Mouse (Mus musculus) adrenal gland, postnatal 25 days (tissue): ENCODE results near the gene Klhl32. TPM values are rescaled to one million over a fixed set of nuclear protein-coding genes. Genes with fewer than 3 reads are reported as not detected.

Source experiments
- DNase-seq: peaks from one replicate; pipeline ENCODE4 v3.0.0; 2021; ENCODE audit warnings: mixed read lengths
- total RNA-seq: library from RNA; stranded (reverse); gene quantifications from 2 replicates; pipeline ENCODE4 v1.2.3, GENCODE M21; 2021

Klhl32 gene
- total RNA-seq, 1 experiment from 2014 or later: 5.9 TPM

DNA sequence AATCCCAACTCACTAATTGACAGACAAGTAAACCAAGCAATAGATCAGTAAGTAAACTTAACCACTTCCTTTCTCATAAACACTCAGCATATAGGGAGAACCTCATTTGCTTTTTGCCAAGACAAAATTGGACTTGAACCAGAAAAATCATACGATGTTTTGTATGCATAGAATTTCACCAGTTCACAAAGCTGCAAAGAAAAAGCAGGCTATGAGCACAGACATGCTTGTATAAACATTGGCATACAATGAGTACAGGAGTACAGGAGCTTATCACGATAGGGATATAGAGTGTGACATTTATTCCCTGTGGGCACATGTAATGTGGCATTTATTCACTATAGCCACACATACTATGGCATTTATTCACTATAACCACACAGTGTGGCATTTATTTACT lies 220.5 kb downstream of the Klhl32 start:
- no peak for DNase-seq

DNA sequence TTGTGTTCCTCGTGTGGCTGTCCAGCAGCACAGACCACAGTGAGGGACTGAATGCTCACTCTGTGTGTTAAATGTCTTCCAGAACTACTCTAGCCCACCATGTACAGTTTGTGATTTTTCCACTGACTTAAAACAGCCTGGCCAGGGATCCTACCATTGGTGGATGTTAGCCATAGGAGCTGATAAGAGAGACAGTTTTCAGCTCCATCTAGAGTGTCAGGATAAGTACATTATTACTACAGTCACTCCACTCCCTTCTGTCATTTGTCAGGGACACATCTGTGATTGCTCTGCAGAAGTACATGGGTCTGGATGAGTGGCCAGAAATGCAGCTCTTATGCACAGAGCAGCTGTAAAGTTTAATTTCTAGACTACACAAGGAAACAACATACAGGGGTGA lies 223.1 kb downstream of the Klhl32 start:
- no peak for DNase-seq

DNA sequence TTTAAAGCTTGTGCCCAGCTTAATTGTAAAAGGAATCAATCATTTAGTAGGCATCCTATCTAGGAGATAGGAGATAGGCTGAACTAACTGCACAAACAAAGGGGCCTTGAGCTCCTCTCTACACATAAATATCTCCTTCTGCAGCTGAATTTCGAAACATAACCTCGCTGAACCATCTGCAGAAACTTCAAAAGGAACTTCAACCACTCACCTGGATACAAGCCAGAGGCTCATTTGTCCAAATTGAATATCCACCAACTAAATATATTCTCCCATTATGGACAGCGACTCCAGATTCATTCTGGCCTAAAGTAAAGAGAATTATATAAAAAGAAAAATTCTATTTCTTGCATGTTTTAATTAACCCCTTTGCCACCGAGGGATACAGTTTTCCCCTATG lies 224.2 kb downstream of the Klhl32 start:
- no peak for DNase-seq

DNA sequence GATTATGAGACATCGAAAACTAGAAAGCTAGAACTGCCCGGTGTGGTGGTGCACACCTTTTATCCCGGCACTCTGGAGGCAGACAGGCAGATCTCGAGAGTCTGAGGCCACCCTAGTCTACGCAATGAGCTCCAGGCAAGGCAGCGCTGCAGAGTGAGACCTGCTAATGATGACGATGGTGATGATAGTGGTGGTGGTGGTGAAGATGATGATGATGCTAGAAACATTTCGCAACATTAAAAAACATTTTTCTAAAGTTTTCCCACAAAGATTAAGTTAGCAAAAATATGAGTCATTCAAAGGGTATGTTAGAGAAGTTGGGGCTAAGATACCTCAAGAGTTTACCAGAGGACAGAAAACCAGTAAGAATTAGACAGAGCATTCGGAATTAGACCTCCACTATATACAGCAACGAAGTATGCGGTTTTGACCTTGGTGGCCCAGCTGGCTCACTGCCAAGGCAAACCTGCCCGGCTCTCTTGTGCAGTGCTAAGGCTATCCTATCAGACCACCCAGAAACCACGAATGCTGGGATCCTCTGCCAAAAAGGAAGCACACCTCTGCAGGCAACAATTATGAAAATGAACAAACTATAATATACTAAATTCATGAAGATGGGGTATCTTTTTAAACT lies 224.9 kb downstream of the Klhl32 start:
- peak; percentile 45 for DNase-seq

DNA sequence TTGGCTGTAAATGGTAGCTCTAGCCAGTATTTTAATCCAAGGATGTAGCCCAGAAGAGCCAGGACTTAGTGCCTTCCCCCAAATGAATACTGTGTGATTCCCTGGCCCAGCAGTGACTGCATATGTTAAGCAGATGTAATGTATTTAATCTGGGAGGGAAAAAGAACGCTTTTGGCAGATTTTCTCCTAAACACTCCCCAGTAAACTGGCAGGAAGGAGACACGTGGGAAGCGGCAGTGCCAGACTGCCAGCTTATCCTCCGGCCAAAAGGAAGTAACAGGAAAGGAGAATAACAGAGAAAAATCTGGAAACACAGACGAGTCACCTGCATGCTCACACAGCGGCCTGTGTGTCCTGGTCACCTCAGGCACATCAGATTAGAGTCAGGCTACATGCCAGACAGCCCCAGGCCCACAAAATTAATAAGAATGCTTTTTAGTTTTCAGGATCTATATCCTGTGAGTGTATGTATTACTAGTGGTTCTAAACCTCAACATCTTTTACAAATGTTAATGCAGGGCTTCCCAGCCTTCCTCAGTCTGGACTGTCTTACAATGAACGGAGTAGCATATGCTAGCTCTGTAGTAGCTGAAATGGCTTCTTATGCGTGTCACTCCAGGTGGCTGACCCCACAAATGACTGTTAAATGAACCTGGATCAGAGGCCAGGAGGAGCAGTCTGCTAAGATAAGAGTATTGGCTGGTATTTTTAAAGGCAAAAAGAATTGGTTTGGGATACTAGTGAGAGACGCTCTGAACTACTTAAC lies 229.3 kb downstream of the Klhl32 start:
- no peak for DNase-seq

DNA sequence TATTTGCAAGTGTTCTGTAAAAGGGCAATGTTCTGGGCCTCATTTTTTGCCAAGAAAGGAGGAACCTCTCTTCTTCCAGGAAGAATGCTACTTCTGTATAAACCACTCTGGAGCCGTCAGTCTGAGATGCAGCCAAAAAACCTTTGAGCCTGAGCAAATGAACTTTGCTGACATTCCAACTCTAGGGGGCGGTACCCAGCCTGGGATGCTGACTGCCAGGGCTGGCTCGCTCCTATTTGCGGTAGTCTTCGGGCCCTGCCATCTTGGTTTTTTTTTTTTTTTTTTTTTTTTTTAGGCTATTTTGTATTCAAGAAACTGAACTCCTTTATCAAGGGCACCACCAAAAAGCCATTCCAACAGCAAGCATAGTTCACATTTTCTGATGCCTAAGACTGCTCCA lies 230.5 kb downstream of the Klhl32 start:
- no peak for DNase-seq

DNA sequence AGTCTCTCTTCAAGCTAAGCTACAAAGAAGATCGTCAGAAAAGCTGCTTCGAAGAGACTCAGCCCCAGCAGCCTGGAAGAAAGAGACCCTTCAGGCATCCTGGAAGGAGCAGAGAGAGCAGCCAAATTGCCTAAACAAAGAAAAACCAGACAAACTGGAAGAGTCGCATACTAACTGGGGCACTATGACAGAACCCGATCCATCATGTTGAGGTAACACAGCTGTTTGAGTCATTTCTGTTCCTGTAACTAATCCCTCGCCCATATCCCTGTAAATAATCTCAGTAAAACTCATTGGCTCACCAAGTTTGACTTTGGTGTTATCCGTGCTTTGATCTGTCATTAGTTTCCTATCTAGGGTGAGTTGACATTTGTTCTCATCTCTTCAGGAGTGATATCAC lies 230.9 kb downstream of the Klhl32 start:
- DNase-seq: no peak

DNA sequence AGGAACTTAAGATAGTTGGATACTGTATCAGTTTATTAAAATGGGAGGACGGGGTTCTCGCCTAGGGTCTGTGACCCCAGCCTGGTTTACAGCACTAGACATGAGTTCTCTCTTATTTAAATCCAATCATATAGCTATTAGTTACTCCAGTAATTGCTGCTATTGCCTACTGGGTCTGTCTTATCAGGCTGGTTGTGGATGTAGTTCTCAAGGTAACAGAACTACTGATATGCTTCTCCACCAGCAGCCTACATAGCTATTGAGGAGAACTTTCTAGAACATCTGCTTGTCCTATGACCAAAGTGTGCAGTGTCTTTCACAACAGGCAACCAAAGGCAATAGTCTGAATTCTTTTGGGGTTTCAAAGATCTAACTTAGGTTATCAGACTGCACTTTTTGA lies 241.4 kb downstream of the Klhl32 start:
- DNase-seq: no peak

DNA sequence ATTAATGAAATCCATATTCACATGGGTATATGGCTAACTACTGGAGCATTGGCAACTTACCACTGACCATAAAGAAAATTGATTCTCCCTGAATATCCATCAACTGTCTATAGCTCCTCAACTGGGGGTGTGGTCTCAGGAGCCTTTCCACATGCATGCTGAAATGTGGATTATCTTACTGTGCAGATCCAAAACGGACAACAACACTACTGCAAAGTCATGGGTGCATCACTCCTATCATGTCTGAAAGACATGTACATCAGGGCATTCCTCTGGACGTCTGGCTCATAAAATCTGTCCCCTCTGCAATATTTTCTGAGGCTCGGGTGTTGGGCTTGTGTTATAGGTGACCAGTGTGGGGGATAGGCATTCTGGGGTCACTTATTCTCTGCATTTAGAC lies 241.8 kb downstream of the Klhl32 start:
- DNase-seq: no peak

DNA sequence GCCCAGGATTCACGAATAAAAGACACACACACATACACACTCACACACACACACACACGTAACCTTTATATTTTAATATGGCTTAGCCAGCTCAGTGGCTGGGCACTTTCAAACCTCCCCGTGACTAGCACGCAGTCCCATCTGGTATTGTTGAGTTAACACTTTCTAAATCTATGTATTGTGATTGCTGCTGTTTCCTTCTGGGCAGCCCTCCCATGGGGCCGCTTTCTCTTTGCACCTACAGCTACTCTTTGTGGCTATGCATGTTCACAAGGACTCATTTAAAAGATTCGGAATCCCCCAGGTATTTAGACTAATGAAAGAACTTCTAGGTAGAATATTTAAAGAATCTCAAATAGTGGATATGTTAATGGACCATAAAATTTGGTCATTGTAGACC lies 249.2 kb downstream of the Klhl32 start:
- no peak for DNase-seq

DNA sequence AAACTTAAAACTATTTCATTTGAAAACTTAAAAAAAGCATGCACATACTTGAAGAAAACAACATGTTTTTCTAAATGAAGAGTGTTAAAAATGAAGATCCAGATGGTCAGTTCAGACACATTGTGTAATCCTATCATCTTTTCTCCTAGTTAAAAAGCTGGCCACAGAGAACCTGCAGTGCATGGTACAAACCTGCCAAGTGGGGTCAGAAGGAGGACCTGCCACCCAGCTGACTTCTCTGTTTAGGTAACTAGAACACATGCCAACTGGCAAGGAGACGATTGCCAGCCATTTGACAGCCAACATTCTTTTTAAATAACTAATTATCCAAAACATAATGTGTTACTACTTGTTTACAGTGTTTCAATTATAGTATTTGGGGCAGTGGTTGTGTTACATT lies 252.3 kb downstream of the Klhl32 start:
- DNase-seq: no peak

DNA sequence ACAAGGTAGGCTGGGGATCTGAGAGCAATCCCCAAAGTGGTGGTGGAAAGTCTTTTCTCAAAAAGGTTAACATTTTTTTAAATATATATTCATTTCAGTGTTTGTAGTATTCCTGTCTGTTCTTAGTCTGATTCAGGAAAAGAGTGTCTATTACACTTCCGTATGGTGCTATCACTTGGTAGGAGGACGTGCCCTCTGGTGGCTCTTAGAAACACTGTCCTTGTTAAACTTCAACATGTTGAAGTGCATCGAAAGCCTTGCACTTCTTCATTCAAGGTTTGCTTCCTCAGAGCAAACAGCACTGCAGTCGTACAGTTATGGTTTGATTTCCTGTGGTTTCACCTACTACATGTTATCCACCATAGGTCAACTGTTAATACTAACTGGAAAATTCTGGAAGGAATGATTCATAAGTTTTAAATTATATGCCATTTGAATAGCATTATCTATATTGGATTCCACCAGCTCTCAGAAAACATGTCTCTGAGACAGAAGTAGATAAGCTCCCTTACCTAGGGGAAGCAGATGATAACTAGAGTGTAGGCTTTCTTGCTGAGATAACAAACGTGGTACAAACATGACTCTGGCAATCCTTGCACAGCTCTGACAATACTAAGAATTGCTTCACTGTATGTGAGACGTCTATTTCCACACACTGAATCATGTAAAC lies 253.8 kb downstream of the Klhl32 start:
- DNase-seq: no peak

DNA sequence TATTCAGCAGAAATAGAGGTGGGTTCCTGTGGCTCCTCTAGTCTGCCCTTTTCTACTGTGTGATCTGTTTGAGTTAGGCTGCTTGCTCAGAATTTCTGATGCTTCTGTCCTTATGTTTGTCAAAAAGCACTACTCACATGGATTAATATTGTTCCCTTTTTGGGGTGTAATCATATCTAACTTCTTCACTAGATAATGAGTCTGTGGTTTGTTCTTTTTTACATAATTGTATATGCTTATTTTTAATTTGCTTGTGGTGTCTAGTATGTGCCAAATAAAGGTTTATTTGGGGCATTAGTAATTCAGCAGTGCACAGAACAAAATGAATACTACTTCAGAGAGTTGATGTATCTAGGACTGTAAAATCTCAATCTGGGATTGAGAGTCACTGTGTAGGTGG lies 256.1 kb downstream of the Klhl32 start:
- DNase-seq: no peak

DNA sequence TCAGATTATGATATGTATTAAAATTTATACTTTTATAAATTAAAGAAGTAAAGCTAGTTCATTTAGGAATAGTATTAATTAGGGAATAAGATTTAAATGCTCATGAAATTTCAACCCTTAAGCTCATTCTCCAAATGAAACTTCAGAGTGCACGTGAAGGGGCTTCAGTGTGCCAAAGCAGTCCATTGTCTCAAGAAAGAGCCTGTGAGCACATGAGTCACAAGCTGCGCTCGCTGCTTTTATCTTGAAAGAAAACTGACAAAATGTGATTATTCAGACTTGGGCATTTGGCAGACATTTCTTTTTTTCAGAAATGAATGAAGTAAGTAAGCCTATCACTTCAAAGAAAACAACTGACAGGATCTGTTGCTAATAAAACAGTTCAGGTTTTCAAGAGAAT lies 266.9 kb downstream of the Klhl32 start:
- no peak for DNase-seq

DNA sequence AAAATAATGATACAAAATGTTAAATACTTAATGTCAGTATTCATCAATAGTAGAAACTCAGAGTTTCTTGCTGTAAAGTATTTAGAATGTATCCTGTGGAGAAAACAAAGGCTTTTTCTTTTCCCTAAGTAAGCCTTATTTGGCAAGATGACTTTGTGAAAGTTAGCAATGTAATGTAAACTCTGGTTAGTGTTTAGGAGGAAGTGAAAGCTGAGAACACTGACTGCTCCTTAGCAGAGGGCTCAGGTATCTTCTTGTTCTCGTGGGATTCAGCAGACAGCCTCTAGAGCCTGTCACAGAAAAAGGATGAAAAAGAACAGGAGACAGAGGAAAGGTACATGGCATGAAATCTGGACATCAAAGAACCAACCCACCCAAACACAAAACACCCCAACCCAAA lies 268.6 kb downstream of the Klhl32 start:
- DNase-seq: no peak

DNA sequence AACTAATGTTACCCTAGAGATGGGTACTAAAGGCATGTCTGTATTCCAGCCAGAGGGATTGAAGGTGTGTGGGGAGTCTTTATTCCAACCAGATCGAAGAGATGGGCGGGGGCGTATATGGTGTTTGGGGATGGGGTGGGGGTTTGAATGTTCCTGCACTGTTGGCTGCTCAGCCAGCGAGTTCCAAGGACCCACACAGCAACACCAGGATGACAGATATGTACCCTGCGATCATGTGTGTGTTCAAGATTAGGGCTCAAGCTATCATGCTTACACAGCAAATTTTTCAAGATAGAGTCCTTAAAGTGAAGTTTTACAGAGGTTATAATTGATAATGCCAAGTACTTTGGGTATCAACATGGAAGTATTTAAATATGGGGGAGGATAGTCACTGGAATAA lies 273.3 kb downstream of the Klhl32 start:
- no peak for DNase-seq

DNA sequence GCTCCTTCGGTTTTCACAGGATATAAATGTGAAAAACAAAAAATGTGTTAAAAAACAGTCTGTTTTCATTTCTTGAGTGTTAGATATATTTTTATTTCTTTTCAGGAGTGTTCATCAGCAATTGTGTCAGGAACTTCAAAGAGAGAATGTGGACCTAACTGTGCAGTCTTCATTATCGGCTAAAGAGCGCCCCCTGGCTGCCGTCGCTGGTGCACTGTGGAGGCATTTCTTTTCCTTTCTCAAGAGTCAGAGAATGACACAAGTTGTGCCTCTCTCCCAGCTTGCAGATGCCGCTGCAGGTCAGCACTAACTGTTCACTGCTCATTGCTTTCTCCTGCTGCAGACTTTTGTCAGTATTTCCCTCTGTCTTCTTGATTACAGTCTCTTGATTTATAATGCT lies 276.6 kb downstream of the Klhl32 start:
- peak; percentile 84 for DNase-seq

DNA sequence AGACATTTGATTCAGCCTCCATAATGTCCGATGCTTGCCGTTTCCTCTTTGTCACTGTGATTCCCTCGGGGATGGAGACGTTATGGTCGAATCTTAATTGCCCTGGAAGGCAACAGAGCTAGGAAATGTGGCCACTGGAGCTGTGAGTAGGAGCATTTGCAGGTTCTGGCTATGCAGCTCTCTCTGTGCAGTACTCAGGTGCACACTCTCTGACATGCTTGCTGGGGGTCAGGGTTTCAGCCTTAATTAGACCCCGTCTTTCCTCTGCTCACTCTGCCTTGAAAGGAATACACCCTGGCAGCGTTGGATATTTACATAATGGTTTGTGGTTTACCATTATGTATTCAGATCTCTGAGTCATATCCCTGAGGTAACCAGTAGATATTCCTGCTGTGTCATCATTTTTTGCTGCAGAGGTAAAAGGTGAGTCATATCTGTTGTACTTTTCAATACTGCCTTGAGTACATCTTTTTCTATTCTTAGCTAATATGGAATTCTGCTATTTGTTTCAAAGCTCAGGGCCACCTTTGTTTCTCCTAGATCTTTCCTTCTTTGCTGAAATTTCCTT lies 281.9 kb downstream of the Klhl32 start:
- DNase-seq: no peak

DNA sequence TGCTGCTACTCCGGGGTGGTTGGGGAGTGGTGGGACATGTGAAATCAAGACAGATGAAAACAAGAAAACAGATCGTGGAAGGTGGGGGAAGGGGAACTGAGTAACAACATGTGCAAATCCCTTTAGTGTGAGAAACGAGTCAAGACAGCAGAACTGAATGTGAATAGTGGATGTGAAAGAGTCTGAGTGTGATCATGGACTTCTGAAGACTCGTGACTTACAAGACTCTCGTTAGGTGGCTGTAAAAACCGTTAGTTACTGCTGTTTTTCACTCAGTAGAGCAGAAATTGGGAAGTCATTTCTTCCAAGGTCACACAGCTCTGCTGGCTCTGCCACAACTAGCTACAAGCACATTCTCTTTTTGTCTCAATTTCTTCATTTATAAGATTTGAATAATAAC lies 282.9 kb downstream of the Klhl32 start:
- no peak for DNase-seq
